Mouse (Mus musculus): ENCODE results near the gene Hivep2. TPM values are rescaled to one million over a fixed set of nuclear protein-coding genes. Genes with fewer than 3 reads are reported as not detected.
A peak's percentile ranks its signal among the peaks of the same experiment; 100 is the strongest.

The Hivep2 gene
- polyA plus RNA-seq, 1 experiment, result 8.7 TPM

DNA sequence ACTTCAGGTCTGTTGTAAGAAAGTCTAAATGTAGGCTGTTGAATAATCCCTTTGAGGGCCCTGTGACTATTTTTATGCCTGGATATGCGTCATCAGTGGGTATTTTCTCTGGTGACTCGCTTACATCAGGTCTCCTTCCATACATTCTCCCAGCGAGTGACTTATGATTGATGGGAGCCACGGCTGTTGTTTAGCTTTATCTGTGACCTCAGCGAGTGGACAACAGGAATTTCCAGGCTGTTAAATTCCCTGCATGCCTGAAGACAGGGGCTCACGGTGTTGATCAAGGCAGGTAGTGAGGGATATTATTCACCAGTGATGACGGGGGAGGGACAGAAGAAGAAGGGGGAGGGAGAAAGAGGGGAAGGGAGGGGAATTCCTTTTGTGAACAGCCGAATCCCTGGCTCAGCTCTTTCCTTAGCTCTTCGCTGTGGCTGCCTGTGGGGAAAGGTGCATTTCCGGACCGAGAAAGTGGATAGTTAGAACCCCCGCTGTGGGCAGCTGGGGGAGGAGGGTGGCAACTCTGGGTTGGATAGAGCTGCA lies 52.0 kb downstream of the Hivep2 start:
- Histone ChIP-seq H3K27ac (ENCODE audit: insufficient read depth, low read length) (peak overlapping the region; percentile 11; the same call in 1 of the 2 replicates), H3K4me3 (ENCODE audit: extremely low read depth, insufficient read depth, insufficient read length) (peak overlapping the region; percentile 1; the same call in 1 of the 2 replicates), H3K4me1 (ENCODE audit: control insufficient read depth, insufficient read depth, insufficient read length) (peaks cover 13% of the 10 kb centered on the region; the same call in 1 of the 2 replicates), H3K36me3 (ENCODE audit: control insufficient read depth, insufficient read depth, low read length) (no peaks in the 10 kb centered on the region), H3K27me3 (ENCODE audit: control insufficient read depth, insufficient read depth, low read length) (no peaks in the 10 kb centered on the region)
- no peak for DNase-seq (ENCODE audit: low read depth in 1 of 2, low spot score in 2 of 2)
- TF ChIP-seq CTCF (IDR thresholded peaks at IDR 0.05; ENCODE audit: extremely low read depth, insufficient read depth, insufficient read length, insufficient replicate concordance), result no peak
- TF ChIP-seq POLR2A (IDR thresholded peaks at IDR 0.05; ENCODE audit: low read depth, low read length), result no peak
- WGBS, result 36% methylated on average over 12 of the region's 12 CpGs

DNA sequence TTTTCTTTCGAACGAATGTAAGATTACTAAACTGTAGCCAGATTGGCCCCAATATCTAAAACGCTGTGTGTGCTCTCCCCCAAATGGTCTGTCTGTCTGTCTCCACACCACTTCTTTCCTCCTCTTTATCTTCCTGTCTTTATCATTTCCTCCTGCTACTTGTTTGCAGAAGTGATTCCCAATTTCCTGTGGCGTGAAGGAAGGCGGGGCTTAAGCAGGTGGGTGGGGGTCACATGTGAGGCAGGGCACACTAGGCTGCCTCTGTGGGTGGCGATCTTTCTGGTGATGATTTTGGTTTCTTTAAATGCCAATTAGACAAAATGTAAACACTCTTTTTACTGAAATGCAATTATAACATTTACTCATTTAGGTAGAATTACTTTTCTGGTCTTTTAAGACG lies 52.8 kb downstream of the Hivep2 start:
- 22% methylated on average over 7 of the region's 7 CpGs for WGBS
- H3K4me3 ChIP-seq (ENCODE audit: extremely low read depth, insufficient read depth, insufficient read length), result no peak overlapping the region
- TF ChIP-seq POLR2A (IDR thresholded peaks at IDR 0.05; ENCODE audit: low read depth, low read length) (no peak), CTCF (IDR thresholded peaks at IDR 0.05; ENCODE audit: extremely low read depth, insufficient read depth, insufficient read length, insufficient replicate concordance) (no peak)
- H3K4me1 ChIP-seq (ENCODE audit: control insufficient read depth, insufficient read depth, insufficient read length), result peaks cover 13% of the 10 kb centered on the region; the same call in 1 of the 2 replicates
- H3K27me3 ChIP-seq (ENCODE audit: control insufficient read depth, insufficient read depth, low read length), result no peaks in the 10 kb centered on the region
- DNase-seq (ENCODE audit: low read depth in 1 of 2, low spot score in 2 of 2), result no peak
- no peak overlapping the region for H3K27ac ChIP-seq (ENCODE audit: insufficient read depth, low read length)
- no peaks in the 10 kb centered on the region for H3K36me3 ChIP-seq (ENCODE audit: control insufficient read depth, insufficient read depth, low read length)

DNA sequence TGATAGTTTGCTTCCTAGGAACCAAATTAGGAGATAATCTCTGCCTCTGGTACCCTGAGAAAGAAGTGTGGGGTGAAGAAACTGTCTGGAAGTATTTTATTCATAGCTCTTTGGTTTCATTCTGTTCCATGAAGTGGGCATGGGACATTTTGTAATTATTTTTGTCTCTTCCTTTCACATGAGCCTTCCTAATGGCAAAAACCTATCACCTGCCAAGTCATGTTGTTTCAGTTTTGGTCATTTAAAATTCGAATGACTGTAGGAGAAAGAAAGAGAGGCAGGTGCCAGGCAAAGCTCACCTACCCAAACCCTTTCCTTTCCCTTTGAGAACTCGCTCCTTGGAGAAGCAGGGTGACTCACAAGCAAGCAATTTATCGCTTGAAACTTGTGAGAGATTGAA lies 53.3 kb downstream of the Hivep2 start:
- no peak for DNase-seq (ENCODE audit: low read depth in 1 of 2, low spot score in 2 of 2)
- peaks cover 13% of the 10 kb centered on the region; the same call in 1 of the 2 replicates for H3K4me1 ChIP-seq (ENCODE audit: control insufficient read depth, insufficient read depth, insufficient read length)
- 75% methylated on average over 3 of the region's 3 CpGs for WGBS

DNA sequence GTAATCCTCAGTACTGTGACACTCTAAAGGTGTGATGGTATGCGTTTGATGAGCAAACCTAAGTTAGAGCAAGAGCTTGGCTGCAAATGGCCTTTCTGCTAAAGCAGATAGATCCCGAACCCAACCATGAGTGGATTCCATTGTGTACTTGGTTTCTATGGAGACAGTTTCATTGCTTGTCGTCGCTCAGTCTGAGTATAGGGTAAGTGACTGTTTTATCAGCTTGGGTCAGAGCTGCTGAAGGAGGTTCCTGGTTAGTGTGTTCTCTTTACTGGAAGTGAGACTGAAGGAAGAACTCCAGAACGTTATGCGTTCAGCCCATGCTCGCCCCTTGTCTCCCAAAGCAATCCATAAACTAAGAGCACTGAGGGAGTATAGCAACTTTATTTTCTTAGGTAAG lies 54.4 kb downstream of the Hivep2 start:
- DNase-seq (ENCODE audit: low read depth in 1 of 2, low spot score in 2 of 2), result no peak
- H3K4me1 ChIP-seq (ENCODE audit: control insufficient read depth, insufficient read depth, insufficient read length), result peaks cover 13% of the 10 kb centered on the region; the same call in 1 of the 2 replicates
- H3K27me3 ChIP-seq (ENCODE audit: control insufficient read depth, insufficient read depth, low read length), result no peaks in the 10 kb centered on the region
- 87% methylated on average over 7 of the region's 7 CpGs for WGBS
- no peaks in the 10 kb centered on the region for H3K36me3 ChIP-seq (ENCODE audit: control insufficient read depth, insufficient read depth, low read length)
- H3K4me3 ChIP-seq (ENCODE audit: extremely low read depth, insufficient read depth, insufficient read length), result no peak overlapping the region
- TF ChIP-seq CTCF (IDR thresholded peaks at IDR 0.05; ENCODE audit: extremely low read depth, insufficient read depth, insufficient read length, insufficient replicate concordance) (no peak), POLR2A (IDR thresholded peaks at IDR 0.05; ENCODE audit: low read depth, low read length) (no peak)
- no peak overlapping the region for H3K27ac ChIP-seq (ENCODE audit: insufficient read depth, low read length)

More for the DNA sequence above, 53.3 kb downstream of the Hivep2 start:
- H3K27ac ChIP-seq (ENCODE audit: insufficient read depth, low read length), result no peak overlapping the region
- no peak for TF ChIP-seq CTCF (IDR thresholded peaks at IDR 0.05; ENCODE audit: extremely low read depth, insufficient read depth, insufficient read length, insufficient replicate concordance)
- no peak for TF ChIP-seq POLR2A (IDR thresholded peaks at IDR 0.05; ENCODE audit: low read depth, low read length)
- H3K36me3 ChIP-seq (ENCODE audit: control insufficient read depth, insufficient read depth, low read length), result no peaks in the 10 kb centered on the region
- H3K27me3 ChIP-seq (ENCODE audit: control insufficient read depth, insufficient read depth, low read length), result no peaks in the 10 kb centered on the region
- H3K4me3 ChIP-seq (ENCODE audit: extremely low read depth, insufficient read depth, insufficient read length), result no peak overlapping the region

DNA sequence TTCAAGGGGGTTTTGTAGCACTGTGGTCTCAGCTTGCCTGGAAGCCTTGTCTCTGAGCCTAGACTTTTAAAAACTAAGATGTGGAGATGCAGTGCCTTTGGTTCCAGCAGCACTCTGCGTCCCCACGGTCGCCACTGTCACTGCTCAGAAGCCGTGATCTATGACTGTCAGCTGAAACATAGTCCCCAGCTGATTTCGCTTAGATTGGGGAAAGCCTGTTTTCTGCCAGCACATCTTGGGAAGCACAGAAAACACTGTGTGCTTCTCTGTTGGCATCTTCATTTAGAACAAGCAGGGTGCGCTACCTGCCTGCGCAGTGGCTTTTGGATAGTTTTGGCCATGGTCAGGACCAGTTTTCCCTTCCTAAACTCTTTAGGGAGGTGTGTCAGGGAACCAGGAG lies 59.1 kb downstream of the Hivep2 start:
- Histone ChIP-seq H3K27me3 (ENCODE audit: control insufficient read depth, insufficient read depth, low read length) (no peaks in the 10 kb centered on the region), H3K4me3 (ENCODE audit: extremely low read depth, insufficient read depth, insufficient read length) (no peak overlapping the region), H3K36me3 (ENCODE audit: control insufficient read depth, insufficient read depth, low read length) (no peaks in the 10 kb centered on the region), H3K27ac (ENCODE audit: insufficient read depth, low read length) (no peak overlapping the region), H3K4me1 (ENCODE audit: control insufficient read depth, insufficient read depth, insufficient read length) (peaks cover 2% of the 10 kb centered on the region; the same call in 1 of the 2 replicates)
- 93% methylated on average over 7 of the region's 7 CpGs for WGBS
- DNase-seq (ENCODE audit: low read depth in 1 of 2, low spot score in 2 of 2), result no peak
- TF ChIP-seq CTCF (IDR thresholded peaks at IDR 0.05; ENCODE audit: extremely low read depth, insufficient read depth, insufficient read length, insufficient replicate concordance) (no peak), POLR2A (IDR thresholded peaks at IDR 0.05; ENCODE audit: low read depth, low read length) (no peak)

DNA sequence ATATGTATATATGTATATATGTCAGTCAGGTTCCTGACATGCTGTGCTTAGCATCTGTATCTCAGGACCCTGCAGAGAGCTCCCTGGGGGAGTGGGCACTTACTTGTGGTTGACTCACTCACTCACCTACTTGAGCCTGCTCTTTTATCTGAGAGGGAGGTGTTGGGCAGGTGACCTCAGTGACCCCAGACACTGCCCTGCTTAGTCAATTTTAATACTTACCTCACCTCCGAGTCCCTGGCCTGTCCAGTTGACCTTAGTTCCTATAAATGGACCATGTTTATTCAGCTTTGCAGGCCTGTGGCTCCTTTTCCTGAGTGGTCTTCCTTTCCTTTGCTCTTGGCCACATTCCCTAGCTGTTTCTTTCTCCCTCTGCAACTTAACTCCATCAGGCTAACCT lies 61.9 kb downstream of the Hivep2 start:
- H3K27me3 ChIP-seq (ENCODE audit: control insufficient read depth, insufficient read depth, low read length), result no peaks in the 10 kb centered on the region
- WGBS, result 84% methylated on average over 1 of the region's 1 CpGs
- no peak overlapping the region for H3K27ac ChIP-seq (ENCODE audit: insufficient read depth, low read length)
- H3K4me1 ChIP-seq (ENCODE audit: control insufficient read depth, insufficient read depth, insufficient read length), result no peaks in the 10 kb centered on the region; the same call in 1 of the 2 replicates
- H3K4me3 ChIP-seq (ENCODE audit: extremely low read depth, insufficient read depth, insufficient read length), result no peak overlapping the region
- no peak for TF ChIP-seq CTCF (IDR thresholded peaks at IDR 0.05; ENCODE audit: extremely low read depth, insufficient read depth, insufficient read length, insufficient replicate concordance)
- TF ChIP-seq POLR2A (IDR thresholded peaks at IDR 0.05; ENCODE audit: low read depth, low read length), result no peak
- no peaks in the 10 kb centered on the region for H3K36me3 ChIP-seq (ENCODE audit: control insufficient read depth, insufficient read depth, low read length)
- DNase-seq (ENCODE audit: low read depth in 1 of 2, low spot score in 2 of 2), result no peak

DNA sequence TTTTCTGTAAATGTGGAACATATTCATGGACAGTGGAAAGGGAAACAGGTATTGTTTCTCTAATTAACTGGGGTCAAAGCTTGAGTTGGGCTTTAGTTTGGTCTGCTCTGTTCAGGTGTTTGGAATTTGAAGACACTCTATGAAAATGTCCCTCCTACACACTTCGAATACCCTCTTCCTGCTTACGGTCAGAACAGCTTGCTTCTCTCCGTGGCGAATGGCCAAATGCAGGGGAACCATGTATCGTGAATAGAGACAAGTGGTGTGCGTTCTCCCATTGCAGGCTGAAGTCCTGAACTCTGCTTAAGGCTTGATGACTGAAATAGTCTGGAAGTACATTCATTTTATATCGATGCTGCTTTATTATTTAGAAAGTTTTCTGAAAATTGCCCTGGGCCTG lies 63.1 kb downstream of the Hivep2 start:
- 75% methylated on average over 7 of the region's 7 CpGs for WGBS
- no peaks in the 10 kb centered on the region for H3K27me3 ChIP-seq (ENCODE audit: control insufficient read depth, insufficient read depth, low read length)

More for the DNA sequence above, 63.1 kb downstream of the Hivep2 start:
- H3K4me3 ChIP-seq (ENCODE audit: extremely low read depth, insufficient read depth, insufficient read length), result no peak overlapping the region
- H3K4me1 ChIP-seq (ENCODE audit: control insufficient read depth, insufficient read depth, insufficient read length), result no peaks in the 10 kb centered on the region; the same call in 1 of the 2 replicates
- H3K36me3 ChIP-seq (ENCODE audit: control insufficient read depth, insufficient read depth, low read length), result no peaks in the 10 kb centered on the region
- no peak overlapping the region for H3K27ac ChIP-seq (ENCODE audit: insufficient read depth, low read length)
- no peak for DNase-seq (ENCODE audit: low read depth in 1 of 2, low spot score in 2 of 2)
- TF ChIP-seq CTCF (IDR thresholded peaks at IDR 0.05; ENCODE audit: extremely low read depth, insufficient read depth, insufficient read length, insufficient replicate concordance) (no peak), POLR2A (IDR thresholded peaks at IDR 0.05; ENCODE audit: low read depth, low read length) (no peak)

Measured in spleen, adult 2 months (tissue).